Mouse (Mus musculus): ENCODE results near the gene Ogdh.

Gene Ogdh

GRCm38 (mm10) chr11:6296077-6296476 lies 4.6 kb downstream of the Ogdh start:
- DNase-seq: no peak

DNA sequence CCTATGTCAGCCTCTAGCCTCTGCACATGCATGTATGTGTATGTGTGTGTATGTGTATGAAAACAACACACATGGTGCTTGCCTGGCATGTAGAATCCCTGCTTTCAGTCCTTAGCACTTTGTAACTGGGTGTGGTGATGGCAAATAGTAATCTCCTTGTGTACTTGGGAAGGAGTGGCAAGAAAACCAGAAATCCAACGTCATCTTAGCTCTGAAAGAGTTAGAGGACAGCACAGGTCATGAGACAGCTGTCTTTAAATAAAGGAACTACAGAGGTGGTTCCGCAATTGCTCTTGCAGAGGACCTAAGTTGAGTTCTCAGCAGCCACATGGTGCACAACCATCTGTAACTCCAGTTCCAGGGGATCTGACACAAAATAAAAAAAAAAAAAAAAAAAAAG lies 8.0 kb downstream of the Ogdh start:
- DNase-seq: no peak

- no peak for DNase-seq
These were observed 11.4 kb downstream of the Ogdh start for GRCm38 (mm10) chr11:6302793-6303192.

DNA sequence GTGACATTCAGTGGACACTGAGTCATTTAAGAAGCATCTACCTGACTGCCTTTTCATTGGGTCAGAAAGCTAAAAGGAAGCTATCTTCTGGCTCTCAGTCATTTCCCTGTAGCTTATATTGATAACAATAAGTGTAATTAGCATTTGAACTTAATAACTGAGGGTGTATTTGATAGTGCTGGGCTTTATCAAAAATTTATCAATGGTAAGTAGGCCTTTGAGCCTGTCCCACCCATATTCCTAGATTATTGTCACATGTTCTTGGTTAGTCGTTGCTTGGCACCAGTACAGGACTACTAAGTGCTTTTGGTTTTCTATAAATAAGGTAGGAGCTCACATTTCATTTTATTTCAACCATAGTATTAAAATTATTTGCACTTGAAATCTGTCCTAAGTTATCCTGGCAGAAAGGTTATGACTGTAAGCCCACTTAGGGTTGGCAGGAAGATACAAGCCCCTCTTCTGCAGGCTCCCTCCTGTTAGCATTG lies 14.6 kb downstream of the Ogdh start:
- DNase-seq: no peak

- no peak for DNase-seq
These were observed 16.7 kb downstream of the Ogdh start for GRCm38 (mm10) chr11:6308181-6308580.

DNA sequence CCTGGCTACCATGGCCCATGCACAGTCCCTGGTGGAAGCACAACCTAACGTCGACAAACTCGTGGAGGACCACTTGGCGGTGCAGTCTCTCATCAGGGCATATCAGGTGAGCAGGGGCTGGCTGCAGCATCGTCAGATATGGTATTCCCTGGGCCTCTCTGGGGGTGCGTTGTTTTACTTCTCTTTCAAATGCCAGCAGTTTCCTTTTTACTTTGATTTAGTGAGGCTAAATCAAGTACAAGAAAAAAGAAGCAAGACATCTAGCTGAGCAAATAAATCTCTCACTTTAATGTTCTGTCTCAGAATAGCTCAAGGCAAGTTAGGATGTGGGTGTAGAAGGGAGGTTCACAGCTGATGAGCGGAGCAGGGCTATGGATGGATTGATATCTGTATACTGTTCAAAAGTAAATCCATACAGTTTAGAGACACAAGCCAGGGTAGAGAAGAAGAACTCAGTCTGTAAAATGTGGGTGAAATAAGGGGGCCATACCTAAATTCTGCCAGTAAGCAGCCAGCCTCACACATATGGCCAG lies 22.5 kb downstream of the Ogdh start:
- no peak for DNase-seq

DNA sequence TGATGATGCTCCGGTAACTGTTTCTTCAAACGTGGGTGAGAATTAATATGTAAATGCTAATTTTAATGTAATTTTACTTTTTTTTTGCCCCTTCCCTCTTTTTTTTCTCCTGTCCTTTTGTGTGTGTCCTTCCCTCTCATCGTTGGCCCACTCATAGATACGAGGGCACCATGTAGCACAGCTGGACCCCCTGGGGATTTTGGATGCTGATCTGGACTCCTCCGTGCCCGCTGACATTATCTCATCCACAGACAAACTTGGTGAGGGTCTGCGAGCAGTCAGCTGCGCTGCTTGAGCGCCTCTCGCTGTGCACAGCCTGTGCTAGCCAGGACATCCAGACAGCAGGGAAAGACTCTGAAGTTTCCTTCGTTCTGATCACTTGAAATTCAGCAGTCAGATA lies 25.4 kb downstream of the Ogdh start:
- no peak for DNase-seq

GRCm38 (mm10) chr11:6318559-6318958 lies 27.1 kb downstream of the Ogdh start:
- no peak for DNase-seq

DNA sequence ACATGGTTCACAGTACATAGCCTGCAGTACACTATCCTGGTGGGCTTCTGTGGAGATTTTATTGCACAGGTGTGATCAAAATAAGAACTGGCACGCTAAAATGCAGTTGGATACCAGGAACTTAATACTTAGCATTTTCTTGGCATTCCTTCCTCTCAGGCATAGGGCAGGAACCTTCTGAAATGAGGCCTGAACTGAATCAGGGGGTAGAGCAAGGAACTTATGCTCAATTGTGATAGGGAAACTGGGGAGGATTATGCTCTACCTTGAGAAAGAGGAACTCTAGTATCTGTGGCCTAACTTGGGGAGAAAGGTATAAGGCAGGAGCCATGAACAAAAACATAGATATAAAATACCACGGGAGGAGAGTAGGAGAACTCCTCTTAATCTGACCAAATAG lies 27.9 kb downstream of the Ogdh start:
- no peak for DNase-seq

DNA sequence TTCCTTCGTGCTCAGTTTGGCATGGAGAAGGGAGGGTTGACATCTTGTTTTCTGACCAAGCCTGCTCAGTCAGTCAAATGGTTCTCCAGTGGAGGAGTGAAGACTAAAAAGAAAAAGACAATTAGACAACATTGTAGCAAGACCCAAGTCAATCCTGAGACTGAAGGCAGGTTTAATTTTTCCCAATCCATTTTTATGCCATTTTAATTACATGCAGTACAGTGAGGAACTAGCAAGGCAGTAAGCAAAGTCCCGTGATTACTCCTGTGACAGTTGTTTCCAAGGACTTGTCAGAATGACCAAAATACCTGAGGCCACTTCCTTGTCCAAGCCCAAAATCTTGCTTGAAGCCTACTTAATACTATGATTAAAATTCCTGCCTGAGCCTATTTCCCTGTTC lies 30.7 kb downstream of the Ogdh start:
- DNase-seq: no peak

DNA sequence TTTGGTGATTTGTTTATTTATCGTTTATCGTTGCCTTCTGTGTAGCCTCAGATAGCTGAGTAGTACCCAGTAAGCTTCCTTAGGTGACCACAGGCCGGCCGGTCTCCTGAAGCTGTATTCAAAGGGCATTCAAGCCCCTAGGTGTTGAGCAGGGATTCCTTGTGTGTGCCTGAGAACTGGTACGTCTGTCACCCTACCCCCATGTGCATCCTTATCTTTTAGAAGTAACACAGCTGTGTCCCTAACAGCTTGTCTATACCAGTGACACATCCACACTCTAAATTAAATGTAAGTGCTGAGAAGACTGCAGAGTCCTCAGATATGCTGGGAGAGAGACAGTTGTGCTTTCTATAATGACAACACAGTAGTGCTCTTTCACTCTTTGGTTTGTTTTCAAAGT lies 31.9 kb downstream of the Ogdh start:
- no peak for DNase-seq

GRCm38 (mm10) chr11:6331256-6331655 lies 39.8 kb downstream of the Ogdh start:
- no peak for DNase-seq

GRCm38 (mm10) chr11:6332606-6333005 lies 41.2 kb downstream of the Ogdh start:
- DNase-seq: no peak

- no peak for DNase-seq
These were observed 42.0 kb downstream of the Ogdh start for GRCm38 (mm10) chr11:6333403-6333802.

DNA sequence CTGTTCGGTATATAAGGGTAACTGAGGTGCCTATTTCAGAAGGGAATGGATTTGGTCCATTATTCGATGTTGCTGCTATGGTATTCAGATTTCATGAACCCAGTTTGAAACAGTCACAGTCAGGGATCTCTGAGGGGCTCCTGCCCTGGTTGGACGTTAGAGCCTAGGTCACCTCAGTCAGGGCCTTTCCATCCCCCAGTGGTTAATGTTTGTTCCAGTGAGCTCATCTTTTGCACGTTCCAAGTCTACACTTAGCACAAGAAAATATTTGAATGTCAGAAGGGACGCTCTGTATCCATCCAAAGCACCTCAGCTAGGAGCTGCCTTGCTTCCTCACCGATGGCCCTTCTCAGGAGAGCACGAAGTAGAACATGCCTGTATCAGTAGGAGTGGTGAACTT lies 43.9 kb downstream of the Ogdh start:
- DNase-seq: no peak

GRCm38 (mm10) chr11:6336689-6337088 lies 45.3 kb downstream of the Ogdh start:
- DNase-seq: no peak

- no peak for DNase-seq
These were observed 54.5 kb downstream of the Ogdh start for GRCm38 (mm10) chr11:6345956-6346355.

- DNase-seq: no peak
These were observed 55.5 kb downstream of the Ogdh start for GRCm38 (mm10) chr11:6346966-6347365.

DNA sequence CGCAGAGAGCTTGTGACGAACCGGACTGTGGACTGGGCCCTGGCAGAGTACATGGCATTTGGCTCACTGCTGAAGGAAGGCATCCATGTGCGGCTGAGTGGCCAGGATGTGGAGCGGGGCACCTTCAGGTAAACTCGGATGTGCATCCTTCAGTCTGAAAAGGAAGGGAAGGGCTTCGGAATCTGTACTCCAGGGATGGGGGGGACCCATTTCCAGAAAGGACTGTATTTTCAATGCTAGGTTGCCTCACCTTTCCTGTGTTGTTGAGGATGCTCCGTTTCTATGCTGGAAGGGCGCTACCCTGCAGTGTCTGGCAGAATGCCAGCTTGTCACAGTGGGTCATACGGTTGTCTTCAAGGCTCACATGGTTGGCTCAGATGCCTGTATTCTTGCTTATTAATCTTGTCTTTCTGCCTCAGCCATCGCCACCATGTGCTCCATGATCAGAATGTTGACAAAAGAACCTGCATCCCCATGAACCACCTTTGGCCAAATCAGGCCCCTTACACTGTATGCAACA lies 57.3 kb downstream of the Ogdh start:
- DNase-seq: no peak

- no peak for DNase-seq
These were observed 58.2 kb downstream of the Ogdh start for GRCm38 (mm10) chr11:6349586-6349985.

DNA sequence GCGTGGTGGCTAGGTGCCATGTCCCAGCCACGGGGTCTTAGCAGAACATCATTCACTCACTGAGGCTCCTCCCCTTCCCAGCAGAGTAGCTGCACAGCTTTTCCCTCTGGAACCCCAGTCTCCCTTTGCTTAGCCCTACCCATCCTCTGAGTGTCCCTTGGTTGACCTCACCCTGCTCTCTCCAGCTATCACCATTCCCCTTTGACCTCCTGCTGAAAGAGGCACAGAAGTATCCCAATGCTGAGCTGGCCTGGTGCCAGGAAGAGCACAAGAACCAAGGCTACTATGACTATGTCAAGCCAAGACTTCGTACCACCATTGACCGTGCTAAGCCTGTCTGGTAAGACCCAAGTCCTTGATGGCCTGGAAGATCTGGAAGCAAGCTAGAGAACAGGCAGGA lies 63.7 kb downstream of the Ogdh start:
- DNase-seq: no peak

DNA sequence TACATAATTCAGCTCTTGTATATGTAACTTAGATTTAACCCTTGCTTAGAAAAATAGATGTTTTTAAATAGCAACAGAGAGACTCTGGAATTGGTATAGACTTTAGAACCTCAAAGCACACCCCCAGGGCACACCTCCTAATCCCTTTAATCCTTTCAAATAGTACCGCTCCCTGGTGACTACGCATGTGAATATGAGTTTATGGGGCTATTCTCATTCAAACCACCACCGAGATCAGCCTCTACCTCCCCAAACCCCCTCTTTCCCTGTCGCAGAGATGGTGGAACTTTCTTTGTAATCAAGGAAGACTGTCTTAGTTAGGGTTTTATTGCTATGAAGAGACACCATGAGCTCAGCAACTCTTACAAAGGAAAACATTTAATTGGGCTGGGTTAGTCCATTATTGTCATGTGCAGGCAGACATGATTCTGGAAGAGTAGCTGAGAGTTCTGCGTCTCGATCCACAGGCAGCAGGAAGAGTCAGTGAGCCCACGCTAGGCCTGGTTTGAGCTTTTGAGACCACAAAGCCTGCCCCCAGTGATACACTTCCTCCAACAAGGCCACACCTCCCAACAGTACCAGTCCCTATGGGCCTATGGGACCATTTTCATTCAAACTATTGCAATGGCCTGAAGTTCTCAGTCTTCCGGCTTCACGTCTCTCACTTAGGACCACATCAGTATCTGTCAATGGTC lies 73.3 kb downstream of the Ogdh start:
- no peak for DNase-seq

GRCm38 (mm10) chr11:6365885-6366284 lies 74.5 kb downstream of the Ogdh start:
- peak; percentile 79 to 84 for DNase-seq

DNA sequence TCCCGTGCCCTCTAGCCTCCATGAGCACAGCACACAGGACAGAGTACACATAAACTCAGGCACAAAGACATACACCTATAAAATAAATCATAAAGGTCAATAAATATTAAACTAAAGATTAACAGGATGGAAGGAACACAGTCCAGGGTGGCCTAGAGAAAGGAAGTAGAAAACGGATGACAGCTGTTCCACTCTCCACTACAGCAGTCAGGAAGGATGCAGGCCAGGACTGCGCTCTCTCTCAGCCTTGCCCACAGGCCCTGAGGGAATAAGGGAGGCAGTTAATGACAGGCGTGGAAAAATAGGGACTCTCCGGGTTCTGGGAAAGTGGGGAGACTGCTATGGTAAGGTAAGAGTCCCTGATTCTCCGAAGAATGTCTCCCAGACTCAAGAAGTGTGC lies 75.0 kb downstream of the Ogdh start:
- DNase-seq: no peak

DNA sequence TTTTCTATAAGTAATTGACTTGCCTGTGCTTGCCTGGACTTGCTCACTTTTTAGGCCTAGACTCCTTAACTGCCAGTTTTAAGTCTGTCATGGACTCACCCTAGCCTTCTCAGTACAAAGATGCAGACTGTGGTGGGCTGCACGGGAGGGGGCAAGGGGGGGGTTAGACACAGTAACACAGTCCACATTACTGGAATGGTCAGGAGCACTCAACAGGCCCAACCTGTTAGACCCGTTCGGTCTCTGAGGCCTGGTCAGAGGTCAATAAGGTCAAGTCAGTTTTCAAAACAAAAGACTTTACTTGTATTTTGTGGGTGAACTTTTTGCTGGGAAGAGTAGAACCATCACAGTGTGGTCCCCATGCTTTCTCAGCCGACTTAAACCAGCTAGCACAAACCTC lies 75.7 kb downstream of the Ogdh start:
- peak; percentile 29 to 50 for DNase-seq
